Mouse (Mus musculus): ENCODE results near the gene Hoxa10. TPM values are rescaled to one million over a fixed set of nuclear protein-coding genes. Genes with fewer than 3 reads are reported as not detected.
A peak's percentile ranks its signal among the peaks of the same experiment; 100 is the strongest.

Gene Hoxa10
- polyA plus RNA-seq (2016; fragmentation: Nextera tagmentation; extraction: Ambion mirVana) = 0.06 TPM in 1 of 2 replicates, not detected in the other

DNA sequence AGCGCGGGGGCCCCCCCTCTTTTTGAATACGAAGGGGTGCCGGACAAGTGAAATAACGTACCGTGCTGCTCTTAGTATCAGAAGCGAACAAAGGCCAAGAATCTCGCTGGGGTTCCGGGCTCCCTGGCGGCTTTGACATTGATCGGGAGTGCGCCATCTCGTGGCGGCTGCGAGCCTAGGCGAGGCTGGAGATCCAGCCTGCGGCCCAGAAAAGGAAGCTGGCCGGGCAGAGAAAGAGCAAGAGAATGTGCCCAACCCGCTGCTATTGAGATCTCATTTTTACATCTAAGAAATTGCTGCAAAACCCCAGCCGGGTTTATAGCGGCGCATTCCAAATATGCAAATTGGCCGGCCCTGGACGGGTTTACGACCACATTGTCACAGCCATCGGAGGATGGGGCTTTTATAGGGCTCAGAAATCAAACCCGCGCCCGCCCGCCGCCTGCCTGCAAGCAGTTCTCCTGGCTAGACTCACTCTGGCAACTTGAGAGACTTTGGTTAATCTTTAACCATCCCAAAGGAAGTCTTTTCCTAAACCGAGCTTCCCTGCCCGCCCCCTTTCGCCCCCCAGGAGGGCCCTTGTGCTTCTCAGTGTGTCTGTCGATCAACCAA is at the start of gene Hoxa10:
Gene Hoxa10 (minus strand): TSS at position 466 of the 612 bp plus-strand sequence.
- Histone ChIP-seq H3K36me3 (no peaks in the 10 kb centered on the region), H3K4me3 (0 out of 2 replicates have a peak within 1 kb of the TSS, but pooled peaks have one; percentile 20), H3K27ac (replicated peaks) (no peak within 1 kb of the TSS), H3K27me3 (ENCODE audit: low read depth, poor library complexity, severe bottlenecking) (peaks cover 100% of the 10 kb centered on the region), H3K4me1 (peaks cover 3% of the 10 kb centered on the region), H3K9me3 (replicated peaks) (no peaks in the 10 kb centered on the region)
- WGBS = 1% methylated on average over 35 of the region's 35 CpGs
- DNase-seq (ENCODE audit: low spot score) = peak; percentile 89

DNA sequence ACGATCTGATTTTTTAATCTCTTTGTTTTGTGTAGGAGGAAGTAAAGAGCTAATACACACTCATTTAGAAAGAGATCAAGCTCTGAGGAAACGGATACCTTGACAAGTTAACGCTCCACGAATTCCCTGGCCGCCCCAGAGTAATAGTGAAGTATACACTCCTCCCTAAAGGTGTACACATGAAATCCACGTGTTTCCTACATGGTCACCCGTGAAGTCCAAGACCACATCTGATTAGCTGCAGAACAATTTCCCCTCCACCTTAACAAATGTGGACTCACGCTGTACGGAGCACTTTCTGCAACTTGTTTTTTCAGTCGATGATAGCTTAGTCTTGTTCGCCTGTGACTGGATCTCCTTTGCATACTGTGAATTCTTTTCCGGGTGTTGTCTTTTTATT is 49.5 kb upstream of the Hoxa10 start:
- H3K27me3 ChIP-seq (ENCODE audit: low read depth, poor library complexity, severe bottlenecking) = peaks cover 97% of the 10 kb centered on the region
- 24% methylated on average over 12 of the region's 12 CpGs for WGBS

DNA sequence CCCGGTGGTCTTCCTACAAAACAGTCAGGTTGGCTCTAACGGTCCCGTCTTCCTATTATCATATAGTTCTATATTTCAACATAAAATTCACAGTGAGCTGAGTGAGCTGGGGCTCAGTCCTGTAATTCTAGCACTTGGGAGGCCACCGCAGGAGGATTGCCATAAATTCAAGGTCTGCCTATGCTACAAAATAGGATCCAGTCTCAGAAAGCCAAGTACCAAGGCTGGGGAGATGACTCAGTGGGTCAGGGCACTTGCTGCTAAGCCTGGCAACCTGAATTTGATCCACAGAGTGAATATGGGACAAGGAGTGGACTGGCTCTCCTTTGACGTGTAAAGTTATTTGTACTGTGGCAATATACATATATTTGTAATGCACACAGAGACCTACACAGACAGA is 43.2 kb upstream of the Hoxa10 start:
- Histone ChIP-seq H3K27me3 (ENCODE audit: low read depth, poor library complexity, severe bottlenecking) (peaks cover 92% of the 10 kb centered on the region), H3K36me3 (no peaks in the 10 kb centered on the region), H3K4me3 (no peak overlapping the region), H3K4me1 (no peaks in the 10 kb centered on the region), H3K9me3 (replicated peaks) (no peaks in the 10 kb centered on the region), H3K27ac (replicated peaks) (no peak overlapping the region)
- DNase-seq (ENCODE audit: low spot score) = no peak
- 87% methylated on average over 5 of the region's 5 CpGs for WGBS

More for the DNA sequence above, 49.5 kb upstream of the Hoxa10 start:
- H3K36me3 ChIP-seq = no peaks in the 10 kb centered on the region
- peaks cover 9% of the 10 kb centered on the region for H3K4me1 ChIP-seq
- H3K4me3 ChIP-seq = no peak overlapping the region
- H3K9me3 ChIP-seq (replicated peaks) = no peaks in the 10 kb centered on the region
- DNase-seq (ENCODE audit: low spot score) = no peak
- H3K27ac ChIP-seq (replicated peaks) = no peak overlapping the region

DNA sequence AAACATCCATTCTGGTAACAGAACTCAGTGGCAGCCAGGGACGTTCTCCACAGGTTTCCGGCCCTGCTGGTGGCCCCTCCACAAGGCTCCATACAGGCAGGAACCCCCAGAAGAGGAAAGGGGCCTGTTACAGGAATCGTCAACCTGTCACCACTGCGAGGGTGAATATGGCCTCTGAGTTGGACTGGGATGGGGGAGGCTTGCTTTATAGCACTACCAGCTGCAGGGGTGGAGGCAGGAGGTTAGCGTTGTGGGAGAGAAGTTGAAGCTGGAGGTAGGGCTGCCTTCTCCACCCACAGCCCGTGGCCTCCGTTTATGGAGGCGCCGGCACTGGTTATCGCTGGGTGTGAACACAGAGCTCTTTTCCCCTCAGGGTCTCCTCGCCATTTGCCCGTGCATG is 40.4 kb upstream of the Hoxa10 start:
- Histone ChIP-seq H3K4me3 (no peak overlapping the region), H3K27ac (replicated peaks) (no peak overlapping the region), H3K36me3 (no peaks in the 10 kb centered on the region), H3K9me3 (replicated peaks) (no peaks in the 10 kb centered on the region), H3K27me3 (ENCODE audit: low read depth, poor library complexity, severe bottlenecking) (peaks cover 93% of the 10 kb centered on the region), H3K4me1 (no peaks in the 10 kb centered on the region)
- 71% methylated on average over 12 of the region's 12 CpGs for WGBS
- no peak for DNase-seq (ENCODE audit: low spot score)

DNA sequence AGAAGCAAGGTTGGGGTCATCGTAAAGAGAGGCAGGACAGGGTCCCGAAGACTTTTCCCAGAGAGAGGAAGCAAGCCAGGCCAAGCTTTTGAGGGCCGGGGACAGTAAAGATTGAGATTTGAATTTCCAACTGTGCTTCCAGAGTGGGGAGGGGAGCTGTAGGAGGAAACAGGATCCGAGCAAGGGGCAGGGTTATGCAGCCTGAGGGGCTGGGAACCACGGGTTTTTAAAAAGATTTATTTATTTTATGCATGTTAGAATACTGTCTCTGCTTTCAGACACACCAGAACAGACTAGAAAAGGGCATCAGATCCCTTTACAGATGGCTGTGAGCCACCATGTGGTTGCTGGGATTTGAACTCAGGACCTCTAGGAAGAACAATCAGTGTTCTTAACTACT is 36.3 kb upstream of the Hoxa10 start:
- H3K9me3 ChIP-seq (replicated peaks) = no peaks in the 10 kb centered on the region
- peaks cover 97% of the 10 kb centered on the region for H3K27me3 ChIP-seq (ENCODE audit: low read depth, poor library complexity, severe bottlenecking)
- no peaks in the 10 kb centered on the region for H3K4me1 ChIP-seq
- WGBS = 3% methylated on average over 5 of the region's 5 CpGs
- H3K27ac ChIP-seq (replicated peaks) = no peak overlapping the region
- no peak overlapping the region for H3K4me3 ChIP-seq
- no peak for DNase-seq (ENCODE audit: low spot score)
- H3K36me3 ChIP-seq = no peaks in the 10 kb centered on the region

DNA sequence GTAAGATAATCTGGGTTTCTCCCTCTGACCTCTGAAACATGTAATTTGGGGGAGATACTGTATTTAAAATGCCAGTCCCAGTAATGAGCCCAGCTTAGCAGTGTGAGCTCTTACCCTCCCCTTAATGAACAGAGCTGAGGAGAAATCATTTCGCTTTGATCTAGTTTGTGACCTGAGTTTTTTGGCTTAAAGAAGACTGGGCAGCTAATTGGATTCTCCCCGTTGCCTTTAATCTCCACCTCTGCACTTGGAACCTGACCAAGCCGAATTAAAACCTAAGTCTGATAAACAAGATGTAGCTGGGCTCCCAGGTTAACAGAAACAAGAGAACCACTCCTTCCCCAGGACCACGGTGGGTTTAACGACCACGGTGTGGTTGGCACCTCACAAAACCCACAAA is 35.7 kb upstream of the Hoxa10 start:
- DNase-seq (ENCODE audit: low spot score) = no peak
- no peak overlapping the region for H3K27ac ChIP-seq (replicated peaks)
- no peak overlapping the region for H3K4me3 ChIP-seq
- peaks cover 98% of the 10 kb centered on the region for H3K27me3 ChIP-seq (ENCODE audit: low read depth, poor library complexity, severe bottlenecking)
- 2% methylated on average over 6 of the region's 6 CpGs for WGBS
- no peaks in the 10 kb centered on the region for H3K4me1 ChIP-seq
- no peaks in the 10 kb centered on the region for H3K9me3 ChIP-seq (replicated peaks)
- H3K36me3 ChIP-seq = no peaks in the 10 kb centered on the region

DNA sequence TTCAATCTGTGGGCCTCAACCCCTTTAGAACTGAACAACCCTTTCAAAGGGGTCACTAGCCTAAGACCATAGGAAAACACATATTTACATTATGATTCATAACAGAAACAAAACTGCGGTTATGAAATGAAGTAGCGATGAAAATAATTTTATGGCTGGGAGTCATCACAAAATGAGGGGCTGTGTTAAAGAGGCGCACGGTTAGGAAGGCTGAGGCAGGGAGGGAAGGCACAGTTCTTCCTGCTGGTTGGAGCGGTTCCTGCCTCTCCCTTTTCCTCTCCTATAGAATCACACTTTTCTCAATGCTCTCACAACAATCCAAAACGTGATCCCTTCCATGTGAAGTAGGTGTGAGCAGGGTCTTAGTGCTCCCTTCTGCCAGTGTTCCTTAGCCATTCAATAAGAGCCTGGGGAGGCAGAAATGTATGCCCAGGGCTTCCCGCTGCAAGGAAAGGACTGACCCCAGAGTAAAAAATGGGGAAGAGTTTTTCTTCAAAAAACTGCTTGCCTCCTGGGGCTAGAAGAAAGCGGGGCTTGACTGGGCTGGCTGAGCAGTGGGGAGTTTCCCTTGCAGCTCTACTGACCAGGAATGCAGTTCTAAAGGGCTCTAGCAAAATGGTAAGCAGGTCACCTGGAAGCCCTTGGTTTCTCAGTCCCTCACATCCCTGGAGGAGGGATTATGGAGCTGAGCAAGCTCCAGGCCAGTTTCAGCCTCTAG is 35.1 kb upstream of the Hoxa10 start:
- Histone ChIP-seq H3K27ac (replicated peaks) (no peak overlapping the region), H3K4me3 (no peak overlapping the region), H3K9me3 (replicated peaks) (no peaks in the 10 kb centered on the region), H3K36me3 (no peaks in the 10 kb centered on the region), H3K27me3 (ENCODE audit: low read depth, poor library complexity, severe bottlenecking) (peaks cover 98% of the 10 kb centered on the region), H3K4me1 (no peaks in the 10 kb centered on the region)
- WGBS = 5% methylated on average over 8 of the region's 8 CpGs
- DNase-seq (ENCODE audit: low spot score) = peak; percentile 21

DNA sequence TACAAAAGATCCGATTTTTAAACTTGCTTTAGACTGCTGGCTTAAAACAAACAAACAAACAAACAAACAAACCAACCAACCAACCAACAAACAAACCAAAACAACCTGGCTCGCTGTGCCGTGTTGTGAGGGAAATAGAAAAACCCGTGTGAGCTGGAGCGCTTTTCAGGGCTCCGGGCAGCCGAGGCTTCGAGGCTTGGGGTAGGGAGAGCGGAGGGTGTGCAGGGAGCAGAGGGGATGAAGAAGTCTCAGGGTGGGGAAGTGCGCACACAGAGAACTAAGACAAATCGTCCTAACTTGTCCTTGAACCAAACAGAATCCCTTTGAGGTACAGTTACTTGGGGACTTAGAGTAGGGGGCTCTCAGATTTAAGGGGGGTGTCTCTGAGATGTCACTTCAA is 33.9 kb upstream of the Hoxa10 start:
- WGBS = under 1% methylated on average over 11 of the region's 11 CpGs
- no peak overlapping the region for H3K4me3 ChIP-seq
- H3K27me3 ChIP-seq (ENCODE audit: low read depth, poor library complexity, severe bottlenecking) = peaks cover 99% of the 10 kb centered on the region
- no peaks in the 10 kb centered on the region for H3K36me3 ChIP-seq
- H3K9me3 ChIP-seq (replicated peaks) = no peaks in the 10 kb centered on the region
- H3K27ac ChIP-seq (replicated peaks) = no peak overlapping the region
- H3K4me1 ChIP-seq = no peaks in the 10 kb centered on the region
- DNase-seq (ENCODE audit: low spot score) = peak; percentile 17

DNA sequence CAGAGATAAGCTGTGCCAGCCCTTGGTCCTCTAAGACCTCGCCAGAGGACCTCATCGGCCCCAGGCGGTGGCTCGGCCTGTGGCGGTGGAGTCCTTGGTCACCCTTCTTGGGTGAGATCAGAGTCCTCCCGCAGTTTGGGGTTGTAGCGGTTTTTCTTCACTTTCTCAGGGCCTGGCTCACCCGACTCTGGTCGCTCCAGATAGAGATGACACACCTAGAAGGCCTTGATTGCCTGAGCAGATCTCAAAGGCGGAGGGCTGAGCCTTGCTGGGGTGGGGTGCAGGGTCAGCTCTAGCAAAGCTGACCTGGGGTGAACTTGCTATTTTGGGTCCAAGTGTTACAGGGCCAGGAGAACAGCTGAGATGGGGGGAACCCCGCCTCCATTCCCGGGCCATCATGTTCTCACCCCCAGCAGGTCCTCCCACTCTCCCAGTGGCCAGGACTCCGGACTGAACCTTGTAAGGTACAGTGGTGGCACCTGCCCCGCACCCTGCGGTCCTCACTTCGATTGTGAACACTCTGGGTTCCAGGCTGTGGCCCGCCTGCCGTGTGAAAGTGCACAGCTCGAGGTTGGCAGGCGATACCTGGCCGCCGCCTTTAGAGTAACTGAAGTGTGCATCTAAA is 33.1 kb upstream of the Hoxa10 start:
- no peak overlapping the region for H3K27ac ChIP-seq (replicated peaks)
- under 1% methylated on average over 22 of the region's 22 CpGs for WGBS
- no peaks in the 10 kb centered on the region for H3K4me1 ChIP-seq
- H3K9me3 ChIP-seq (replicated peaks) = no peaks in the 10 kb centered on the region
- H3K27me3 ChIP-seq (ENCODE audit: low read depth, poor library complexity, severe bottlenecking) = peaks cover 100% of the 10 kb centered on the region
- no peaks in the 10 kb centered on the region for H3K36me3 ChIP-seq
- no peak overlapping the region for H3K4me3 ChIP-seq
- peak; percentile 44 for DNase-seq (ENCODE audit: low spot score)

DNA sequence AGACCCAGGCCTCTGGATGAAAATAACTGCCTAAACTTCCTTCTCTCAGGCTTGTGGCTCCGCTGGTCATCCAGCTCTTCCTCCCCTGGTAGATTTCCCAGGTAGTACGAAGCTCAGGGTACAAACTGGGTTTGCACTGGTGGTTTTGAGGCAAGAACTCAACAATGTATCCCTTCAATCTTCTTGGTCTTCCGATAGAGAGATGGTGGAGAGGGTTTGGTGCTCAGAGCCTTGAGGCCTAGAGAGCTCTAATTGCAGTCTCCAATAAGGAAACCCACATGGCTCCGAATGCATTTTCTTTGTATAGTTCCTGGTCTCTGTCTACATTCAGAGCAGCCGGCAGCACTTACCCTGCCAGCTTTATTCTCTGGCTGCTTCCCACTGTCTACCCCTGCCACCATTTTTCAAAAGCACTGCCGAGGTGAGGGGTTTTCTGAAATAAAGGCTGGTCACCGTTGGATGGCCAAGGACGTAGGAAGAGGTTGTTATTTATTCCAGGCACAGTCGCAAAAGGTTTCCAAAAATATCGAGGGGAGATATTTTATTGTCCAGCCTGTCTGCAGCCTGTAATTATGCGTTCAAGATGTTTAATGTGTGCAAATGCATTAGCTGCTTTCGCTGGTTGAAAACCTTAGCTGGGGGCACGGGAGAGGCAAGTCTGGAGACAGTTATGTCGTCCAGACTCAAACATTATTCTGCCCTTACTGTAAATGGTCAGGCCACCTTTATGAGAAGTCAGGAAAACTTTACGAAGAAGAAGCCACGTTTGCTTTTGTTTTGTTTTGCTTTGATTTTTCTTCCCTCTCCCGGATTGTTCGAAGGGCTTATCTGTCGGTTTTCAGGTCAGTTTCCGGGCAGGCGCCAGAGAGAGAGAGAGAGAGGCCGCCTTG is 32.4 kb upstream of the Hoxa10 start:
- DNase-seq (ENCODE audit: low spot score) = peak; percentile 34
- Histone ChIP-seq H3K4me1 (no peaks in the 10 kb centered on the region), H3K27me3 (ENCODE audit: low read depth, poor library complexity, severe bottlenecking) (peaks cover 100% of the 10 kb centered on the region), H3K27ac (replicated peaks) (no peak overlapping the region), H3K36me3 (no peaks in the 10 kb centered on the region), H3K4me3 (no peak overlapping the region), H3K9me3 (replicated peaks) (no peaks in the 10 kb centered on the region)
- WGBS = 3% methylated on average over 22 of the region's 22 CpGs

DNA sequence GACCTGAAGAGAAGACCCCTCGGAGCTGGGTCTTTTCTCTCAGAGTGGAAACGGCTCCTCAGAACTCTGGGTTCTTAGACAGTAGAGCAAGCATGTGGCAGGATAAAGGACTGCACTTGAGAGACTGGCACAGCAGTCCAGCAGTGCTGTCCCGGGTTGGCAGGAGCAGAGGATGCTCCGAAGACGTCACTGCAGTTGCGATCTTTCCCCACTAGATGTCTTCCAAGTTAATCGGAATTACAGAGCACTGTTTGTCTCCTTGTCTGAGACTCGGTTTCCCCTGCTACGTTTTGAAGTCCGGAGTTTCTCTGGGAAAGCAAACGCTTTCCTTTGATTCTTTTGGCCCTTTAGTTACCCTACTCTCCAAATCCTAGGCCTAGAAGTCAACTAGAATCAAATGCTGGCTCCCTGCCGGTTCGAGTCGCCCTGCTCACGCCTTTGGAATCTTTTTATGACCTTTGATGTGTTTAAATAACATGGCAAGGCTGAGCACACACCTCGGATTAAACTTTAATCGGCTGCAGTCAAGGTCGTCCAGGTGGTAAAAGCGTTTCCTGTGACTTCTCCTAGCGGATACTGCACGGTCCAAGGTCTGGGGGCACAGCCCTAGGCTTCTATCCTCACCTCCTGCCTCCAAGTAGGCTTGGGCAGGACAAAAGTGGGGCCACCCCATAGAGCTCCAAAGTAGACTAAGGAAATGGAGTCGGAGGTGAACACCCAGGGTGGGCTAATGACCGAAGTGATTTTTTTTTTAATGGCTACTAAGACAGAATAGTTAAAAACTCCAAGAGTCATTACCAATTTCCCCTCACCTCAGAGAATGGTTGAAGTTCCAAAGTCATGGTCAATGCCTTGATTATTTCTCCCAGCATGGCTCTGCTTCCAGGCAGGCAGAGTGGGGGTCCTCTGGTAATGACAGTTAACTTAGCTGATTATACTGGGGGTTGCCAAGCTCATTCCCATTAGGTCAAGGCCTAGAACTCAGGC is 30.1 kb upstream of the Hoxa10 start:
- no peaks in the 10 kb centered on the region for H3K4me1 ChIP-seq
- H3K9me3 ChIP-seq (replicated peaks) = no peaks in the 10 kb centered on the region
- 5% methylated on average over 23 of the region's 23 CpGs for WGBS
- H3K27me3 ChIP-seq (ENCODE audit: low read depth, poor library complexity, severe bottlenecking) = peaks cover 100% of the 10 kb centered on the region
- no peak overlapping the region for H3K27ac ChIP-seq (replicated peaks)
- peak; percentile 73 for DNase-seq (ENCODE audit: low spot score)
- no peaks in the 10 kb centered on the region for H3K36me3 ChIP-seq
- H3K4me3 ChIP-seq = no peak overlapping the region

All from midbrain, embryonic 10.5 days (tissue).